Mouse (Mus musculus): Measurements from ENCODE around the gene Edem3. TPM values are rescaled to one million over a fixed set of nuclear protein-coding genes. Genes with fewer than 3 reads are reported as not detected.
A peak's percentile ranks its signal among the peaks of the same experiment; 100 is the strongest.
"Not testable (repeated sequence)": the region's sequence is repeated elsewhere in the genome, so short reads cannot be mapped to it uniquely, and the experiment has no call there.

The Edem3 gene
- polyA plus RNA-seq, 1 experiment, result not detected

GRCm38 (mm10) chr1:151812004-151812712 lies 57.0 kb downstream of the Edem3 start:
- 85% methylated on average over 13 of the region's 13 CpGs for WGBS
- TF ChIP-seq CTCF (IDR thresholded peaks at IDR 0.05; ENCODE audit: insufficient read depth, low read depth, low read length) (no peak), POLR2A (IDR thresholded peaks at IDR 0.05; ENCODE audit: insufficient read depth, low read depth, low read length) (no peak)
- Histone ChIP-seq H3K4me1 (ENCODE audit: control insufficient read depth, insufficient read depth, low read length) (no peaks in the 10 kb centered on the region), H3K4me3 (ENCODE audit: insufficient read depth, low read depth, low read length) (no peak overlapping the region), H3K27ac (ENCODE audit: insufficient read depth, low read depth, low read length) (no peak overlapping the region)

GRCm38 (mm10) chr1:151816051-151816450 lies 60.9 kb downstream of the Edem3 start:
- TF ChIP-seq CTCF (IDR thresholded peaks at IDR 0.05; ENCODE audit: insufficient read depth, low read depth, low read length), result no peak
- no peak for TF ChIP-seq POLR2A (IDR thresholded peaks at IDR 0.05; ENCODE audit: insufficient read depth, low read depth, low read length)
- Histone ChIP-seq H3K4me3 (ENCODE audit: insufficient read depth, low read depth, low read length) (no peak overlapping the region), H3K4me1 (ENCODE audit: control insufficient read depth, insufficient read depth, low read length) (no peaks in the 10 kb centered on the region), H3K27ac (ENCODE audit: insufficient read depth, low read depth, low read length) (no peak overlapping the region)
- WGBS, result 94% methylated on average over 3 of the region's 3 CpGs

GRCm38 (mm10) chr1:151819190-151819589 lies 64.0 kb downstream of the Edem3 start:
- Histone ChIP-seq H3K4me1 (ENCODE audit: control insufficient read depth, insufficient read depth, low read length) (no peaks in the 10 kb centered on the region), H3K4me3 (ENCODE audit: insufficient read depth, low read depth, low read length) (no peak overlapping the region), H3K27ac (ENCODE audit: insufficient read depth, low read depth, low read length) (no peak overlapping the region)
- TF ChIP-seq POLR2A (IDR thresholded peaks at IDR 0.05; ENCODE audit: insufficient read depth, low read depth, low read length) (no peak), CTCF (IDR thresholded peaks at IDR 0.05; ENCODE audit: insufficient read depth, low read depth, low read length) (no peak)
- WGBS, result 92% methylated on average over 7 of the region's 7 CpGs

GRCm38 (mm10) chr1:151820457-151820856 lies 65.3 kb downstream of the Edem3 start:
- Histone ChIP-seq H3K27ac (ENCODE audit: insufficient read depth, low read depth, low read length) (no peak overlapping the region), H3K4me3 (ENCODE audit: insufficient read depth, low read depth, low read length) (no peak overlapping the region), H3K4me1 (ENCODE audit: control insufficient read depth, insufficient read depth, low read length) (no peaks in the 10 kb centered on the region)
- WGBS, result 12% methylated on average over 5 of the region's 5 CpGs
- no peak for TF ChIP-seq POLR2A (IDR thresholded peaks at IDR 0.05; ENCODE audit: insufficient read depth, low read depth, low read length)
- no peak for TF ChIP-seq CTCF (IDR thresholded peaks at IDR 0.05; ENCODE audit: insufficient read depth, low read depth, low read length)

GRCm38 (mm10) chr1:151825065-151825464 lies 69.9 kb downstream of the Edem3 start:
- Histone ChIP-seq H3K4me1 (ENCODE audit: control insufficient read depth, insufficient read depth, low read length) (no peaks in the 10 kb centered on the region), H3K4me3 (ENCODE audit: insufficient read depth, low read depth, low read length) (no peak overlapping the region), H3K27ac (ENCODE audit: insufficient read depth, low read depth, low read length) (no peak overlapping the region)
- TF ChIP-seq CTCF (IDR thresholded peaks at IDR 0.05; ENCODE audit: insufficient read depth, low read depth, low read length), result no peak
- no peak for TF ChIP-seq POLR2A (IDR thresholded peaks at IDR 0.05; ENCODE audit: insufficient read depth, low read depth, low read length)
- WGBS, result 50% methylated on average over 7 of the region's 7 CpGs

GRCm38 (mm10) chr1:151831791-151832190 lies 76.6 kb downstream of the Edem3 start:
- Histone ChIP-seq H3K4me1 (ENCODE audit: control insufficient read depth, insufficient read depth, low read length) (no peaks in the 10 kb centered on the region), H3K4me3 (ENCODE audit: insufficient read depth, low read depth, low read length) (no peak overlapping the region), H3K27ac (ENCODE audit: insufficient read depth, low read depth, low read length) (no peak overlapping the region)
- no peak for TF ChIP-seq CTCF (IDR thresholded peaks at IDR 0.05; ENCODE audit: insufficient read depth, low read depth, low read length)
- no peak for TF ChIP-seq POLR2A (IDR thresholded peaks at IDR 0.05; ENCODE audit: insufficient read depth, low read depth, low read length)
- 82% methylated on average over 3 of the region's 3 CpGs for WGBS

- no peak overlapping the region for H3K4me3 ChIP-seq (ENCODE audit: insufficient read depth, low read depth, low read length)
- no peak overlapping the region for H3K27ac ChIP-seq (ENCODE audit: insufficient read depth, low read depth, low read length)
- WGBS, result 92% methylated on average over 4 of the region's 4 CpGs
- H3K4me1 ChIP-seq (ENCODE audit: control insufficient read depth, insufficient read depth, low read length), result no peaks in the 10 kb centered on the region
- TF ChIP-seq POLR2A (IDR thresholded peaks at IDR 0.05; ENCODE audit: insufficient read depth, low read depth, low read length), result no peak
- no peak for TF ChIP-seq CTCF (IDR thresholded peaks at IDR 0.05; ENCODE audit: insufficient read depth, low read depth, low read length)
These were observed 80.1 kb downstream of the Edem3 start for GRCm38 (mm10) chr1:151835261-151835660.

GRCm38 (mm10) chr1:151840345-151840744 lies 85.2 kb downstream of the Edem3 start:
- not testable (repeated sequence) for H3K4me3 ChIP-seq (ENCODE audit: insufficient read depth, low read depth, low read length); H3K27ac ChIP-seq (ENCODE audit: insufficient read depth, low read depth, low read length); H3K4me1 ChIP-seq (ENCODE audit: control insufficient read depth, insufficient read depth, low read length)
- WGBS, result 100% methylated on average over 1 of the region's 1 CpGs

- TF ChIP-seq CTCF (IDR thresholded peaks at IDR 0.05; ENCODE audit: insufficient read depth, low read depth, low read length) (no peak), POLR2A (IDR thresholded peaks at IDR 0.05; ENCODE audit: insufficient read depth, low read depth, low read length) (no peak)
- 53% methylated on average over 17 of the region's 17 CpGs for WGBS
- peaks cover 6% of the 10 kb centered on the region; the same call in 1 of the 2 replicates for H3K4me1 ChIP-seq (ENCODE audit: control insufficient read depth, insufficient read depth, low read length)
- H3K27ac ChIP-seq (ENCODE audit: insufficient read depth, low read depth, low read length), result peak overlapping the region; percentile 8; the same call in 1 of the 2 replicates
- no peak overlapping the region for H3K4me3 ChIP-seq (ENCODE audit: insufficient read depth, low read depth, low read length)
These were observed 90.2 kb downstream of the Edem3 start for GRCm38 (mm10) chr1:151845252-151845832.

Measured in olfactory bulb, adult 2 months (tissue).